Mouse (Mus musculus): Measurements from ENCODE around the gene Snrnp25. TPM values are rescaled to one million over a fixed set of nuclear protein-coding genes. Genes with fewer than 3 reads are reported as not detected.
A peak's percentile ranks its signal among the peaks of the same experiment; 100 is the strongest.

The Snrnp25 gene
- polyA plus RNA-seq, 1 experiment from 2014 or later, result 60.9 TPM

DNA sequence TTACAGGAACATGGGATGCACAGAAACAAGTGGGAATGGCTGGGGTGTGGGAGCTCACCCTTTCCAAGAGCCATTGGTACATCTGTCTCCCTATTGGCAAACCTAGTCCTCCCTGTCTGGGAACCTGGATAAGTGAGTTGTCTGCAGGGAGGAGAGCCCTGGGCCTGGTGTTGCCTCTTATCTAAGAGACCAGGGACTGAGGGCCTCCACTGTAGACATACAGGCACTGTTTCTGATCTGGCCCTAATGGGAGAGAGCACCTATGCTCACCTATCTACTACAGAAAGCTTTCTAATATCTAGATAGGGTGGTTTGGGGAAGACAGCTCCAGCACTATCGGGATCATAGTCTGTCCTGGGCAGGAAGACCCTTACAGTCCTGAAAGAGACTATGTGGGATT lies 50.9 kb downstream of the Snrnp25 start:
- Histone ChIP-seq H3K36me3 (peaks cover 60% of the 10 kb centered on the region), H3K4me2 (no peak overlapping the region), H3K9ac (no peak overlapping the region), H3K27me3 (no peaks in the 10 kb centered on the region), H3K4me3 (replicated peaks) (no peak overlapping the region), H3K27ac (no peak overlapping the region), H3K4me1 (no peaks in the 10 kb centered on the region), H3K9me3 (replicated peaks) (no peaks in the 10 kb centered on the region)
- 91% methylated on average over 1 of the region's 1 CpGs for WGBS
- peak; percentile 83; the same call in 1 of the 2 replicates for ATAC-seq (replicated peaks; ENCODE audit: low FRiP score)

DNA sequence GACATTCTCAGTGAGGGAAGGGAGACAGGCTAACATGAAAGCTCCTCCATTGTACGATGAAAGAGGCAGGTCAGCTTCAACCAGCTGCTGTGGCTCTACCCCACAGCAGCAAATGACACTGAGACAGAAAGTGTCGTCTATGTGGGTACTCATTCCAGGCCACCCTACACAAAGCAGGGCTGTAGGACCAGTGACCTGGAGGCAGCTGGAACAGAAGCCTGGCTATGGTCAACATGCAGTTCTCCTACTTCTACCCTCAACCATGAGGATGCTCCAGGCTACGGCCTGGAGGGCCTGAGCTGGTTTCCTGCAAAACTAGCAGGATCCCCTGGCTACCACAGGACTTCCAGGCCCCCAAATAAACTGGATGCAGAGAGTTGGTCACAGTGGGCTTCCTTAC lies 51.4 kb downstream of the Snrnp25 start:
- no peak overlapping the region for H3K4me3 ChIP-seq (replicated peaks)
- no peak overlapping the region for H3K27ac ChIP-seq
- no peaks in the 10 kb centered on the region for H3K4me1 ChIP-seq
- WGBS, result 91% methylated on average over 3 of the region's 3 CpGs
- no peak for ATAC-seq (replicated peaks; ENCODE audit: low FRiP score)
- peaks cover 57% of the 10 kb centered on the region for H3K36me3 ChIP-seq
- H3K27me3 ChIP-seq, result no peaks in the 10 kb centered on the region
- no peaks in the 10 kb centered on the region for H3K9me3 ChIP-seq (replicated peaks)
- no peak overlapping the region for H3K9ac ChIP-seq
- H3K4me2 ChIP-seq, result no peak overlapping the region

Other genes with a start within 250 kb of the Snrnp25 start
- gene 4930524B15Rik, start 239.8 kb upstream of the Snrnp25 start, polyA plus RNA-seq (2015; fragmentation: Nextera tagmentation; extraction: Ambion mirVana), result 0.12 and 0.15 TPM in 2 replicates
- gene Nsg2, start 205.0 kb upstream of the Snrnp25 start, polyA plus RNA-seq (2015; fragmentation: Nextera tagmentation; extraction: Ambion mirVana), result 4.6 and 7.7 TPM in 2 replicates
- not detected in 2 replicates for gene Il9r, start 5.1 kb upstream of the Snrnp25 start, polyA plus RNA-seq (2015; fragmentation: Nextera tagmentation; extraction: Ambion mirVana)
- gene Rhbdf1, start 16.9 kb downstream of the Snrnp25 start, polyA plus RNA-seq (2015; fragmentation: Nextera tagmentation; extraction: Ambion mirVana), result 48.7 and 55.4 TPM in 2 replicates
- 33.5 and 36.1 TPM in 2 replicates for gene Mpg, start 21.1 kb downstream of the Snrnp25 start, polyA plus RNA-seq (2015; fragmentation: Nextera tagmentation; extraction: Ambion mirVana)
- gene Nprl3, start 62.3 kb downstream of the Snrnp25 start, polyA plus RNA-seq (2015; fragmentation: Nextera tagmentation; extraction: Ambion mirVana), result 38.8 and 43.9 TPM in 2 replicates
- 36.6 and 65.3 TPM in 2 replicates for gene Hba-x, start 71.0 kb downstream of the Snrnp25 start, polyA plus RNA-seq (2015; fragmentation: Nextera tagmentation; extraction: Ambion mirVana)
- gene Hba-a1, start 78.1 kb downstream of the Snrnp25 start, polyA plus RNA-seq (2015; fragmentation: Nextera tagmentation; extraction: Ambion mirVana), result 4,301 and 5,259 TPM in 2 replicates
- gene Hbq1b, start 81.5 kb downstream of the Snrnp25 start, polyA plus RNA-seq (2015; fragmentation: Nextera tagmentation; extraction: Ambion mirVana), result 2.3 and 2.5 TPM in 2 replicates
- gene Hba-a2, start 91.1 kb downstream of the Snrnp25 start, polyA plus RNA-seq (2015; fragmentation: Nextera tagmentation; extraction: Ambion mirVana), result 11,555 and 13,702 TPM in 2 replicates
- 0.53 and 0.80 TPM in 2 replicates for gene Hbq1a, start 94.7 kb downstream of the Snrnp25 start, polyA plus RNA-seq (2015; fragmentation: Nextera tagmentation; extraction: Ambion mirVana)
- 18.2 and 21.8 TPM in 2 replicates for gene Sh3pxd2b, start 142.4 kb downstream of the Snrnp25 start, polyA plus RNA-seq (2015; fragmentation: Nextera tagmentation; extraction: Ambion mirVana)
- gene Ubtd2, start 250.0 kb downstream of the Snrnp25 start, polyA plus RNA-seq (2015; fragmentation: Nextera tagmentation; extraction: Ambion mirVana), result 45.1 and 46.1 TPM in 2 replicates

Data from kidney, embryonic 15.5 days (tissue).